Mouse (Mus musculus): ENCODE data around the gene Ttc7b. TPM values are rescaled to one million over a fixed set of nuclear protein-coding genes. Genes with fewer than 3 reads are reported as not detected.

Gene Ttc7b
- polyA plus RNA-seq, 1 experiment = 149 TPM

GRCm38 (mm10) chr12:100372785-100373184, 147.8 kb downstream of the Ttc7b start:
- no peak for DNase-seq
- TF ChIP-seq CTCF (IDR thresholded peaks at IDR 0.05; ENCODE audit: borderline replicate concordance, insufficient read depth, low read depth, low read length) (no peak), POLR2A (IDR thresholded peaks at IDR 0.05; ENCODE audit: borderline replicate concordance, insufficient read depth, low read length) (no peak)

GRCm38 (mm10) chr12:100372015-100372414, 148.6 kb downstream of the Ttc7b start:
- 79% methylated on average over 4 of the region's 4 CpGs for WGBS
- no peak overlapping the region for H3K27ac ChIP-seq (ENCODE audit: insufficient read depth, low read length)
- H3K4me3 ChIP-seq (replicated peaks; ENCODE audit: insufficient read depth, low read depth, low read length) = no peak overlapping the region
- TF ChIP-seq POLR2A (IDR thresholded peaks at IDR 0.05; ENCODE audit: borderline replicate concordance, insufficient read depth, low read length) (no peak), CTCF (IDR thresholded peaks at IDR 0.05; ENCODE audit: borderline replicate concordance, insufficient read depth, low read depth, low read length) (no peak)
- H3K27me3 ChIP-seq (ENCODE audit: control insufficient read depth, insufficient read depth, low read length) = no peaks in the 10 kb centered on the region
- DNase-seq = no peak
- no peaks in the 10 kb centered on the region for H3K4me1 ChIP-seq (ENCODE audit: control insufficient read depth, insufficient read depth, low read length)

More at GRCm38 (mm10) chr12:100372785-100373184, 147.8 kb downstream of the Ttc7b start:
- H3K4me1 ChIP-seq (ENCODE audit: control insufficient read depth, insufficient read depth, low read length) = no peaks in the 10 kb centered on the region
- WGBS = 91% methylated on average over 7 of the region's 7 CpGs
- H3K27ac ChIP-seq (ENCODE audit: insufficient read depth, low read length) = no peak overlapping the region
- H3K27me3 ChIP-seq (ENCODE audit: control insufficient read depth, insufficient read depth, low read length) = no peaks in the 10 kb centered on the region
- H3K4me3 ChIP-seq (replicated peaks; ENCODE audit: insufficient read depth, low read depth, low read length) = no peak overlapping the region

GRCm38 (mm10) chr12:100369786-100370185, 150.8 kb downstream of the Ttc7b start:
- TF ChIP-seq CTCF (IDR thresholded peaks at IDR 0.05; ENCODE audit: borderline replicate concordance, insufficient read depth, low read depth, low read length) (no peak), POLR2A (IDR thresholded peaks at IDR 0.05; ENCODE audit: borderline replicate concordance, insufficient read depth, low read length) (no peak)
- no peak overlapping the region for H3K4me3 ChIP-seq (replicated peaks; ENCODE audit: insufficient read depth, low read depth, low read length)
- no peak for DNase-seq
- no peaks in the 10 kb centered on the region for H3K27me3 ChIP-seq (ENCODE audit: control insufficient read depth, insufficient read depth, low read length)
- 89% methylated on average over 2 of the region's 2 CpGs for WGBS
- H3K4me1 ChIP-seq (ENCODE audit: control insufficient read depth, insufficient read depth, low read length) = no peaks in the 10 kb centered on the region
- no peak overlapping the region for H3K27ac ChIP-seq (ENCODE audit: insufficient read depth, low read length)

GRCm38 (mm10) chr12:100369220-100369619, 151.4 kb downstream of the Ttc7b start:
- no peak overlapping the region for H3K4me3 ChIP-seq (replicated peaks; ENCODE audit: insufficient read depth, low read depth, low read length)
- 53% methylated on average over 3 of the region's 3 CpGs for WGBS
- DNase-seq = no peak
- no peak overlapping the region for H3K27ac ChIP-seq (ENCODE audit: insufficient read depth, low read length)
- no peaks in the 10 kb centered on the region for H3K4me1 ChIP-seq (ENCODE audit: control insufficient read depth, insufficient read depth, low read length)
- no peaks in the 10 kb centered on the region for H3K27me3 ChIP-seq (ENCODE audit: control insufficient read depth, insufficient read depth, low read length)
- TF ChIP-seq CTCF (IDR thresholded peaks at IDR 0.05; ENCODE audit: borderline replicate concordance, insufficient read depth, low read depth, low read length) (no peak), POLR2A (IDR thresholded peaks at IDR 0.05; ENCODE audit: borderline replicate concordance, insufficient read depth, low read length) (no peak)

- no peaks in the 10 kb centered on the region for H3K27me3 ChIP-seq (ENCODE audit: control insufficient read depth, insufficient read depth, low read length)
- H3K4me3 ChIP-seq (replicated peaks; ENCODE audit: insufficient read depth, low read depth, low read length) = no peak overlapping the region
- TF ChIP-seq POLR2A (IDR thresholded peaks at IDR 0.05; ENCODE audit: borderline replicate concordance, insufficient read depth, low read length) (no peak), CTCF (IDR thresholded peaks at IDR 0.05; ENCODE audit: borderline replicate concordance, insufficient read depth, low read depth, low read length) (no peak)
- H3K27ac ChIP-seq (ENCODE audit: insufficient read depth, low read length) = no peak overlapping the region
- 32% methylated on average over 12 of the region's 12 CpGs for WGBS
- peak; percentile 49 to 70 for DNase-seq
- peaks cover 8% of the 10 kb centered on the region; the same call in 1 of the 2 replicates for H3K4me1 ChIP-seq (ENCODE audit: control insufficient read depth, insufficient read depth, low read length)
These were observed 159.3 kb downstream of the Ttc7b start for GRCm38 (mm10) chr12:100361330-100361729.

GRCm38 (mm10) chr12:100358040-100358620, 162.5 kb downstream of the Ttc7b start:
- no peaks in the 10 kb centered on the region for H3K27me3 ChIP-seq (ENCODE audit: control insufficient read depth, insufficient read depth, low read length)
- no peak overlapping the region for H3K27ac ChIP-seq (ENCODE audit: insufficient read depth, low read length)

GRCm38 (mm10) chr12:100356407-100356806, 164.2 kb downstream of the Ttc7b start:
- TF ChIP-seq CTCF (IDR thresholded peaks at IDR 0.05; ENCODE audit: borderline replicate concordance, insufficient read depth, low read depth, low read length) (no peak), POLR2A (IDR thresholded peaks at IDR 0.05; ENCODE audit: borderline replicate concordance, insufficient read depth, low read length) (no peak)
- Histone ChIP-seq H3K4me3 (replicated peaks; ENCODE audit: insufficient read depth, low read depth, low read length) (no peak overlapping the region), H3K27me3 (ENCODE audit: control insufficient read depth, insufficient read depth, low read length) (no peaks in the 10 kb centered on the region), H3K27ac (ENCODE audit: insufficient read depth, low read length) (0 out of 2 replicates have a peak overlapping the region, but pooled peaks have one; percentile 36), H3K4me1 (ENCODE audit: control insufficient read depth, insufficient read depth, low read length) (peaks cover 7% of the 10 kb centered on the region; the same call in 1 of the 2 replicates)
- 94% methylated on average over 7 of the region's 7 CpGs for WGBS
- DNase-seq = no peak

More at GRCm38 (mm10) chr12:100358040-100358620, 162.5 kb downstream of the Ttc7b start:
- Histone ChIP-seq H3K4me3 (replicated peaks; ENCODE audit: insufficient read depth, low read depth, low read length) (no peak overlapping the region), H3K4me1 (ENCODE audit: control insufficient read depth, insufficient read depth, low read length) (peaks cover 12% of the 10 kb centered on the region; the same call in 1 of the 2 replicates)
- WGBS = 47% methylated on average over 6 of the region's 6 CpGs
- DNase-seq = no peak
- TF ChIP-seq CTCF (IDR thresholded peaks at IDR 0.05; ENCODE audit: borderline replicate concordance, insufficient read depth, low read depth, low read length) (no peak), POLR2A (IDR thresholded peaks at IDR 0.05; ENCODE audit: borderline replicate concordance, insufficient read depth, low read length) (no peak)

GRCm38 (mm10) chr12:100355565-100355964, 165.1 kb downstream of the Ttc7b start:
- DNase-seq = no peak
- TF ChIP-seq CTCF (IDR thresholded peaks at IDR 0.05; ENCODE audit: borderline replicate concordance, insufficient read depth, low read depth, low read length) (no peak), POLR2A (IDR thresholded peaks at IDR 0.05; ENCODE audit: borderline replicate concordance, insufficient read depth, low read length) (no peak)
- no peaks in the 10 kb centered on the region for H3K27me3 ChIP-seq (ENCODE audit: control insufficient read depth, insufficient read depth, low read length)
- H3K27ac ChIP-seq (ENCODE audit: insufficient read depth, low read length) = no peak overlapping the region
- H3K4me1 ChIP-seq (ENCODE audit: control insufficient read depth, insufficient read depth, low read length) = peaks cover 4% of the 10 kb centered on the region; the same call in 1 of the 2 replicates
- H3K4me3 ChIP-seq (replicated peaks; ENCODE audit: insufficient read depth, low read depth, low read length) = no peak overlapping the region
- 66% methylated on average over 5 of the region's 5 CpGs for WGBS

Measured in cerebellum, adult 2 months (tissue).